Mouse (Mus musculus) urinary bladder, adult 2 months (tissue): ENCODE results near the gene Depdc1b. TPM values are rescaled to one million over a fixed set of nuclear protein-coding genes. Genes with fewer than 3 reads are reported as not detected.

ENCODE experiments used
- DNase-seq: peaks from one replicate; pipeline ENCODE4 v3.0.0; 2022; ENCODE audit warnings: low spot score
- polyA plus RNA-seq: library from polyadenylated mRNA; depleted of rRNA; stranded (reverse); fragments of >200 nt; gene quantifications from 2 replicates; pipeline ENCODE4 v1.2.3, GENCODE M21; 2012

Depdc1b gene
- polyA plus RNA-seq, 1 experiment, result 0.56 TPM

DNA sequence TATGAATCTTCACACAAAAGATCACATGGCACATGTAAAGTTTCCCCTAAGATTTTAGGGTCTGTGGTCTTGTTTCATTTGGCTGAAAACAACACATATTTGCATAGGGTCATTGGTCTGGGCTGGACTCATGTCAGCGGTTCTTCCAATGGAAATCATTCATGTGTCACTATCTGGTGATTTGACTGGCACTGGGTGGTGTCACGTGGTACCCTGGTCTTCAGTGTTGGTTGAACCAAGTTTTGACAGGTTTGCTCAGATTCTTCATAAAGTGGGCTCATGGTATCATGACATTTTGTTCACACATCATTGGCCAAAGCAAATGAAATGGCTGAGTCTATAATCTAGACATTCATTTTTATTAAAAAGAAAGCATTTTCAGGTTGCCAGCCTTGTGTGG lies 1.3 kb downstream of the Depdc1b start:
- DNase-seq, result no peak

- no peak for DNase-seq
These were observed 2.9 kb downstream of the Depdc1b start for GRCm38 (mm10) chr13:108319028-108319427.

DNA sequence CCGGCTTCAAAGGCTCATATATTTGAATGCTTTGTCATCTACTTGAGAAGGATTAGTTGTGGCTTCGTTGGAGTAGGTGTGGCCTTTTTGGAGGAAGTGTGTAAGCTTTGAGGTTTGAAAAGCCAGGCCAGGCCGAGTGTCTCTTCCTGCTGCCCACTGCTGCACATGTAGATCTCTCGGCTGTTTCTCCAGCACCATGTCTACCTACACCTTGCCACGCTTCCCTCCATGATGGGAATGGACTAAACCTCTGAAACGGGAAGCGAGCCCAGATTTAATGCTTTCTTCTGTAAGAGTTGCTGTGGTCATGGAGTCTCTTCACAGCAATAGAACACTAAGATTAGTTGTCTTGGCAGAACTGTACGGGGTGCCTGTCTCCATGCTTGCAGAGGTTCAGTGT lies 4.1 kb downstream of the Depdc1b start:
- no peak for DNase-seq

GRCm38 (mm10) chr13:108322466-108322865 lies 6.3 kb downstream of the Depdc1b start:
- no peak for DNase-seq

DNA sequence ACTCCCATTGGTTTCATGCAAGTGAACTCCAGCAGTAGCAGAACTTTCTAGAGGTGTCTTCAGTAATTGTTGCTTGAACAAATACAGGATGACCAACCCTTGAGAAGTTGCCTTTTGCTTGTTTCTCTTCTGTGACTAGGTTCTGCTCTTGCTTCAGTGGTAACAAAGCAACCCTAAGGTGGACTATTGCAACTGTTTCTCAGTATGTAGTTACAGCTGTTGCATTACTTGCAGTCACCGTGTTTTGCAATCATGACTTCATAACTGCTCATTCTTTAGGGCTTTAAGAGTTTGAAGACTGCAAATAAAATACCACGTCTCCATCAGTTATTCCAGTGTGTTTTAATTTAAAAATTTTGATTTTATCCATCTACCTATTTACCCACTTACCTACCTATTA lies 7.2 kb downstream of the Depdc1b start:
- DNase-seq, result no peak

GRCm38 (mm10) chr13:108323866-108324829 lies 8.0 kb downstream of the Depdc1b start:
- DNase-seq, result no peak

- no peak for DNase-seq
These were observed 9.7 kb downstream of the Depdc1b start for GRCm38 (mm10) chr13:108325871-108326270.

DNA sequence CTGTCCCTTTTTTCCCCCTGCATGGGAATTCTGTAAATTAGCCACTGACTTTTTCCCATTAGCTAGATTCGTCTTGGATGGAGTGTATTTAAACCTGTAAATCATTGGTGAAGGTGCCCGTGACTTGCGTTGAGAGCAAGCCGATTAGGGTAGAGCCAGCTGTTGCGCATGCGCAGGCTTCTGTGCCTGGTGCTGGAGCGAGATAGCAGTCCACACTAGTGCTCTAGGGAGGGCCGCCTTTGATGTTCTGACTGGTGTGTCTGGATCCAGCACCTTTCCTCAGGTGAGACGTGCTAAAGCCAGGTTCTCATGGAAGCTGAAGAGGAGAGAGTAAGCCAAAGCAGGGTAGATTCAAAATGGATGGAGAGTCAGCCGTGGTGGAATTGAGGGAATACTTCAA lies 10.2 kb downstream of the Depdc1b start:
- DNase-seq, result no peak

GRCm38 (mm10) chr13:108327047-108327446 lies 10.9 kb downstream of the Depdc1b start:
- no peak for DNase-seq

- DNase-seq, result no peak
These were observed 12.5 kb downstream of the Depdc1b start for GRCm38 (mm10) chr13:108328406-108329180.

DNA sequence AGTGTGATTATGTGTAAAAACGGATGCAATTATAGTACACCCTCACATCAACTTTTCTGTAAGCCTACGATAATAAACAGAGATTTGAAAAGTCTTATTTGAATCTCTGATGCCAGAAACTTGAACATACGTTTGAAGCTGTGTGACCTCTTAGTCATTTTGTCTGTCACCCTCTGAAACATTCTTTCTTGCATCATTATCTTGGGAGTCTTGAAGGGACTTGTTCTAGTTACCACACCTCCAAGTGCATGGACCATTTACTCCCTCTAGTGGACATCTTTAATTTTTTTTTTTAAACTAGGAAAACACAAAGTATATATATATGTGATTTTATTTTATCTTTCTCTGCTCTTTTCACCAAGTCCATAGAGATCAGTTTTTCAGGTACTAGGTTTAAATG lies 13.6 kb downstream of the Depdc1b start:
- no peak for DNase-seq

GRCm38 (mm10) chr13:108335257-108336003 lies 19.3 kb downstream of the Depdc1b start:
- no peak for DNase-seq

- no peak for DNase-seq
These were observed 20.1 kb downstream of the Depdc1b start for GRCm38 (mm10) chr13:108336192-108336591.

DNA sequence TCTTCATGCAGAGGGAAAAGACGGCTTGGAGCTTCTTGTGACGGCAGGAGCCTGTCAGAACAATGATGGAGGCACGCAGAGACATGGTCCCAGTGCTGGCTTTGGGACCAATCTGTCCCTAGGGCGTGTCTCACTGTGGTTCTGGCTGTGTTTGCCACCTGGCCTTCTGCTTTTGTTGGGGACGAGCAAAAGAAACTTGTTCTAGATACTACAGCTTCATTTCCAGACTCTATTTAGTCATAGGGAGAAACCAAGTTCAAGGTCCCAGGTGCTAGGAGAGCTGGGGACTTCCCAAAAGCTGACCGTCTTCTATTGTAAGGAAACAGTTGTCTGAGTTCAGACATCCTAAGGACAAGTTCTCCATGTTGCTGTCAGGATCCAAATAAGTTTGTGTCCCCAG lies 21.2 kb downstream of the Depdc1b start:
- no peak for DNase-seq

DNA sequence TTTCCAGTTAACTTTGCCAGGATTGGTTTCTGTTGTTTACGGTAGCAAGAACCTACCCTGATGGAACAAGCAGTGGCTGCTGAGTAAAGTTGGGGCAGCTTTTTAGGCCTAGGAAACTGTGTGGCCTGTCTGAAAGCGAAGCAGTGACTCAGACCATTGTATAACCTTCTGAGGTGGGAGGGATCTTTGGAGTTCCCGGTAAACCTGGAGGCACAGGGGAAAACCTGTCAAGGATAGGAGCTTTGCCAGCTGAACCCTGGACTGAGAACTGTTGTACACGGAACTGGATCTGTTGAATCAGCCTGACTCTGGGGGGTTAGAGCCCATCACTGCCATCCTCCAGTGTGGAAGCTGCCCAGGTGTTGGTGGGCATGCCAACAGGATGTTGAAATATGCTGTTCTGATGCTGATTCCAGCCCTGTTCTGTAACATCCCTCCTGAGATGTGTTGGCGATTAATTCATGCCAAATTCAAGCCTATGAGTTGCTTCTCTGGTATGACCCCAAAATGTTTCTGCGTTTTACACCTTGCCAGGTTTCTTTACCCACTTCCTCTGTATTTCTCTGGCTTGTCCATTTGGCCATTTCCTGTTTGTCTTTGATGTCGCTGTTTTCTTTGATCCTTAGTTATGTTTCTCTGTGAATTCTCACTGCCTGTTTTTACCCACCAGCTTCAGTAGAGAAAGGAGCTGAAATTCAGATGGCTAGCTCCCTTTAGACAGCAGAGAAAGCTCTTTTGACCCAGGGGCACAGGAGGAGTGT lies 22.1 kb downstream of the Depdc1b start:
- no peak for DNase-seq

DNA sequence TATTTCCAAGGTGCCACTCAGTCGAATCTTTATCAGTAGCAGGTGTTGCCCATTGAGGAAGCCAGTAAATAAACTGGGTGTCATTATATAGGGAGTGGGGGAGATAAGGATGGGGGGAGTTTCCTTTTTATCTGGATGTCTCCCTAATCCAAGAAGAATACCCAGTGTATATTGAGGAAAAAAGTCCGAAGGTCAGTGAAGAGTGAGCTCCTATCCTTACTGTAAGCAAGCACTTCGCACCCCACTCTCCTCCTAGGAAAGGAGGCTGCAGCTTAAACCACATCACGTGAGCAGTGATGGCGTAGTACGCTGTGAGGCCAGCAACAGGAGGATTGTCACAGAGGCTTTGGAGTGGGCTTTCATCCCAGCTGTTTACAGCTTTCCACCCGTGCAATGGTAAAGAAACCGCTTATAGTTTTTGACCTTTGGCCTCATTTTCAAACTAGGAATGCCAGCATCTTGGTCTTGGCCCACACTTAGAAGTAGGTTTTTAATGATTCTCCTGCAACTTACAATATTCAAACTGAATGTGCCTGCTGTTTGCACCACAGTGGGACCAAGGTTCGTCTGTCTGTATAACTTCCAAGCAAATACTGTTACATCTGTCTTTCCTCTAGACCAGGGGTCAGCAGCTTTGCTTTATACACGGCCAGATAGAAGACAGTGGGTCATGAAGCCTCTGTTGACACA lies 23.9 kb downstream of the Depdc1b start:
- DNase-seq, result no peak

DNA sequence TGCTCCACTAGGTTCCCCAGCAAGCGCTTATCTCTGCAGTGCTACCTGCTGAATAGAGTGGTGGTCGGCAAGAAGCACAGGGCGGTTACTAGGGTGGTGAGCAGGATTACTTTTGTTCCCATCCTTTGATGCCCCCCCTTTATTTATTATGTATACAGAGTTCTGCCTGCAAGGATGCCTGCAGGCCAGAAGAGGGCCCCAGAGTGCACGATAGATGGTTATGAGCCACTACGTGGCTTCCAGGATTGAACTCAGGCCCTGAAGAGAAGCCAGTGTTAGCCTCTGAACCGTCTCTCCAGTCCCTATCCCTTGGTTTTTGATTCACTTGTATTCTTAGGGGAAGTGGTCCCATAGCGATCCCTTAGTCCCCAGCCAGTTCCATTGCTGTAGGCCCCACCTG lies 25.5 kb downstream of the Depdc1b start:
- no peak for DNase-seq

GRCm38 (mm10) chr13:108345756-108346155 lies 29.6 kb downstream of the Depdc1b start:
- DNase-seq, result no peak

DNA sequence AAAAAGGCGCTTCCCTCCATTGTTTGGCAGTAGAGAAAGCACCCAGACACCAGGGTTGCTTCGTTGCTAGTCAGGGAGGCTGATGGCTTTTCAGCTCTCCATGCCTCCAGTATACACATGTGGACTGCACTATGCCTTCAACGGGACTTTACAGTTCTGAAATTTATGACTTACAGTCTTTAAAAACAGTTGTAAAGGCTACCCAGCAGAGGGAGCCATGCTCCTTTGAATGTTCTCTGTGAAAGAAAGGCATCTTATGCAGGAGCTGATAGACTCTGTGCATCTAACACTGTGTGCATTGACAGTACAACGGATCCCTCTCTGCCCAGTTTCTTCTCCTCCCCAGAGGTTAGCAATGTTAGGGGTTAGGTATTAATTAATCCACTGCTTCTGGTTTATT lies 30.9 kb downstream of the Depdc1b start:
- no peak for DNase-seq

- no peak for DNase-seq
These were observed 33.5 kb downstream of the Depdc1b start for GRCm38 (mm10) chr13:108349624-108350023.

GRCm38 (mm10) chr13:108353781-108354180 lies 37.6 kb downstream of the Depdc1b start:
- no peak for DNase-seq
